Mouse (Mus musculus) stomach, postnatal 0 days (tissue): Measurements from ENCODE around the gene Uvrag.

Experiments used
- CTCF ChIP-seq: IDR thresholded peaks from 2 replicates; pipeline ENCODE4 v1.5.1; 2016; ENCODE audit warnings: antibody characterized with exemption, low read depth, mild to moderate bottlenecking, moderate library complexity
- EP300 ChIP-seq: optimal IDR thresholded peaks from 2 replicates; pipeline ENCODE3; 2016; ENCODE audit warnings: antibody characterized with exemption

DNA sequence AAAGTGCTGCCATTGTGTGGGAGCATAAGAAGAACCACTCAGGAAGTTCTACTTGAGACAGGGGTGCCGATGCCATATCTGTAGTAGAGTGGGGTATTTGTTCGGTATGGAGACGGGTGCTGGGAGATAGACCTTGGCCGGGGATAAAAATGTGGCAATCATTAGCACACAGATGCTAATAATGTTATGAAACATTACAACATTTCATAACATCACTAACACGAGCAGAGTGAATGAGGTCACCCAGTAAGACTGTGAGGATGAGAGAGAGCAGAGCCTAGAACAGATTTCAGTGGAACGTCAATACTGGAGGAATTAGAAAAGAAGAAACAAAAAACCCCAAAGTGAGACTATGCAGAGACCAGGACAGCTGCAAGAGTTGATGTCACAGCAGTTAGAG, 116.2 kb downstream of the Uvrag start:
- no peak for TF ChIP-seq CTCF
- no peak for TF ChIP-seq EP300
